In the genomic region with DNA sequence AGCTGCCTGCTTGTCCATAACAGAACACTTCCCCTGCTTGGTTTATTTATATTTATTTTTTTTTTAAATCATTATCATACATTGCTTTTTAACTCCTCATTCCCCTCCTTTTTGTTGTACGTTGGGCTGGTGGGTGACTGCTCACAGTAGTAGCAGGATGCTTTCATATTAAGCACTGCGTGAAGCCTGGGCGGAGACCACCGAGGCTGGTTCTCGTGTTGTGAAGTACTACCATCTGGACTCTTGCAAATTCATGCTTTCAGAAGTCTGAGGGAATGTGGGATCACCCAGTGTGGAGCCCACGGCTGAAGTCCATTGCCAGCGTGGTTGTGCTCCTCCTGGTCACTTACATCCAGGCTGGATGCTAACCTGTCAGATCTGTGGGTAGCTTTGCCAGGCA, we compare ENCODE assay signal across 18 mouse cellular contexts. TPM values are rescaled to one million over a fixed set of nuclear protein-coding genes. Genes with fewer than 3 reads are reported as not detected.
DNase-seq lines count a peak whose midpoint lies in the region; ATAC-seq lines count a peak whose summit lies in the region.
"Had no signal": no experiment of that assay in that cellular context is flagged by ENCODE, and none has a peak within 500 bp of the region (broad histone marks: within the 10 kb centered on the region; RNA-seq: fewer than 3 reads in every experiment).

No protein-coding gene starts in this region.

- no peaks in the 10 kb centered on the region for H3K9me3 ChIP-seq in hindbrain, embryonic 14.5 days (ENCODE audit: control insufficient read depth, low read length)
- no peaks in the 10 kb centered on the region for H3K9me3 ChIP-seq in hindbrain, embryonic 12.5 days (replicated peaks)
- no peaks in the 10 kb centered on the region for H3K9me3 ChIP-seq in midbrain, embryonic 13.5 days
- no peaks in the 10 kb centered on the region for H3K9me3 ChIP-seq in midbrain, embryonic 10.5 days (replicated peaks)
- no peaks in the 10 kb centered on the region for H3K9me3 ChIP-seq in forebrain, embryonic 14.5 days (replicated peaks; ENCODE audit: control insufficient read depth, low read length)
- no peaks in the 10 kb centered on the region for H3K9me3 ChIP-seq in neural tube, embryonic 15.5 days (replicated peaks)
- H3K9me3 ChIP-seq: stomach, embryonic 15.5 days had no signal

- DNase-seq in hindbrain, embryonic 14.5 days (ENCODE audit: low spot score): no peak
- DNase-seq in midbrain, embryonic 10.5 days (ENCODE audit: low spot score): no peak
- peak; percentile 42 for DNase-seq in forebrain, embryonic 14.5 days (ENCODE audit: low spot score)
- DNase-seq: adrenal gland, postnatal 10 days; B cell, adult 2 months; cerebellum, adult 2 months; gastrocnemius, postnatal 25 days; kidney, adult 2 months; kidney, postnatal 36 days; lung, adult 18-20 months; thymus, adult 2 months had no signal

- peaks cover 62% of the 10 kb centered on the region for H3K36me3 ChIP-seq in hindbrain, embryonic 14.5 days (replicated peaks; ENCODE audit: control insufficient read depth, insufficient read depth)
- H3K36me3 ChIP-seq in hindbrain, embryonic 12.5 days: peaks cover 63% of the 10 kb centered on the region
- H3K36me3 ChIP-seq in midbrain, embryonic 13.5 days: peaks cover 76% of the 10 kb centered on the region
- H3K36me3 ChIP-seq in midbrain, embryonic 10.5 days: peaks cover 91% of the 10 kb centered on the region
- peaks cover 62% of the 10 kb centered on the region for H3K36me3 ChIP-seq in forebrain, embryonic 14.5 days (ENCODE audit: control insufficient read depth, insufficient read depth, low read length)
- peaks cover 46% of the 10 kb centered on the region for H3K36me3 ChIP-seq in neural tube, embryonic 15.5 days

- H3K27ac ChIP-seq in hindbrain, embryonic 14.5 days: peak overlapping the region; percentile 66; the same call in 1 of the 2 replicates
- no peak overlapping the region for H3K27ac ChIP-seq in hindbrain, embryonic 12.5 days
- H3K27ac ChIP-seq in midbrain, embryonic 13.5 days: peak overlapping the region; percentile 71
- no peak overlapping the region for H3K27ac ChIP-seq in midbrain, embryonic 10.5 days (replicated peaks)
- peak overlapping the region; percentile 49; the same call in 1 of the 2 replicates for H3K27ac ChIP-seq in forebrain, embryonic 14.5 days (ENCODE audit: low read depth, low read length)
- H3K27ac ChIP-seq in neural tube, embryonic 15.5 days (replicated peaks): peak overlapping the region; percentile 64; the same call in 1 of the 2 replicates
- H3K27ac ChIP-seq: stomach, embryonic 15.5 days had no signal

- no peak for ATAC-seq in hindbrain, embryonic 14.5 days (ENCODE audit: low FRiP score)
- no peak for ATAC-seq in hindbrain, embryonic 12.5 days (ENCODE audit: low FRiP score)
- no peak for ATAC-seq in midbrain, embryonic 13.5 days
- 0 out of 2 replicates have a peak, but pooled peaks have one; percentile 21 for ATAC-seq in forebrain, embryonic 14.5 days
- no peak for ATAC-seq in neural tube, embryonic 15.5 days (ENCODE audit: low FRiP score)
- ATAC-seq in monocyte, adult 5-6 weeks (replicated peaks; ENCODE audit: insufficient number of reproducible peaks, low FRiP score, low TSS enrichment, poor library complexity, severe bottlenecking): no peak

- whole genome bisulfite sequencing in hindbrain, embryonic 14.5 days: 70% methylated on average over 7 of the region's 7 CpGs
- 65% methylated on average over 7 of the region's 7 CpGs for WGBS in hindbrain, embryonic 12.5 days
- WGBS in midbrain, embryonic 13.5 days: 75% methylated on average over 7 of the region's 7 CpGs
- 81% methylated on average over 7 of the region's 7 CpGs for WGBS in midbrain, embryonic 10.5 days
- WGBS in forebrain, embryonic 14.5 days: 60% methylated on average over 7 of the region's 7 CpGs
- 57% methylated on average over 7 of the region's 7 CpGs for WGBS in neural tube, embryonic 15.5 days

- no peak overlapping the region for H3K4me2 ChIP-seq in hindbrain, embryonic 14.5 days (replicated peaks)
- no peak overlapping the region for H3K4me2 ChIP-seq in hindbrain, embryonic 12.5 days (replicated peaks)
- H3K4me2 ChIP-seq in midbrain, embryonic 13.5 days (replicated peaks): no peak overlapping the region
- H3K4me2 ChIP-seq in forebrain, embryonic 14.5 days (ENCODE audit: low read length): no peak overlapping the region
- H3K4me2 ChIP-seq in neural tube, embryonic 15.5 days: no peak overlapping the region
- H3K4me2 ChIP-seq: stomach, embryonic 15.5 days had no signal

- peak overlapping the region; percentile 16; the same call in 1 of the 2 replicates for H3K9ac ChIP-seq in hindbrain, embryonic 14.5 days
- H3K9ac ChIP-seq in hindbrain, embryonic 12.5 days: no peak overlapping the region
- 0 out of 2 replicates have a peak overlapping the region, but pooled peaks have one; percentile 28 for H3K9ac ChIP-seq in midbrain, embryonic 13.5 days (replicated peaks)
- no peak overlapping the region for H3K9ac ChIP-seq in forebrain, embryonic 14.5 days (ENCODE audit: low read length)
- H3K9ac ChIP-seq in neural tube, embryonic 15.5 days (replicated peaks): no peak overlapping the region
- H3K9ac ChIP-seq: stomach, embryonic 15.5 days had no signal

- H3K4me3 ChIP-seq in hindbrain, embryonic 14.5 days (replicated peaks; ENCODE audit: low read length): no peak overlapping the region
- no peak overlapping the region for H3K4me3 ChIP-seq in hindbrain, embryonic 12.5 days
- H3K4me3 ChIP-seq in midbrain, embryonic 13.5 days (replicated peaks): no peak overlapping the region
- H3K4me3 ChIP-seq in midbrain, embryonic 10.5 days: no peak overlapping the region
- H3K4me3 ChIP-seq in forebrain, embryonic 14.5 days (ENCODE audit: low read depth, low read length): no peak overlapping the region
- H3K4me3 ChIP-seq in neural tube, embryonic 15.5 days (replicated peaks): no peak overlapping the region
- H3K4me3 ChIP-seq: stomach, embryonic 15.5 days had no signal

- H3K4me1 ChIP-seq in hindbrain, embryonic 14.5 days (replicated peaks; ENCODE audit: control insufficient read depth, insufficient read depth, low read length): peaks cover 21% of the 10 kb centered on the region
- H3K4me1 ChIP-seq in hindbrain, embryonic 12.5 days: peaks cover 19% of the 10 kb centered on the region
- peaks cover 20% of the 10 kb centered on the region; the same call in 1 of the 2 replicates for H3K4me1 ChIP-seq in midbrain, embryonic 13.5 days (replicated peaks)
- H3K4me1 ChIP-seq in midbrain, embryonic 10.5 days: peaks cover 7% of the 10 kb centered on the region; the same call in 1 of the 2 replicates
- peaks cover 13% of the 10 kb centered on the region for H3K4me1 ChIP-seq in forebrain, embryonic 14.5 days (ENCODE audit: control insufficient read depth, insufficient read depth, low read length)
- H3K4me1 ChIP-seq in neural tube, embryonic 15.5 days: peaks cover 25% of the 10 kb centered on the region

- H3K27me3 ChIP-seq in hindbrain, embryonic 14.5 days (ENCODE audit: control insufficient read depth, insufficient read depth, low read length): no peaks in the 10 kb centered on the region
- H3K27me3 ChIP-seq in hindbrain, embryonic 12.5 days: no peaks in the 10 kb centered on the region
- H3K27me3 ChIP-seq in midbrain, embryonic 13.5 days: no peaks in the 10 kb centered on the region
- no peaks in the 10 kb centered on the region for H3K27me3 ChIP-seq in midbrain, embryonic 10.5 days (ENCODE audit: low read depth, poor library complexity, severe bottlenecking)
- H3K27me3 ChIP-seq in forebrain, embryonic 14.5 days (replicated peaks; ENCODE audit: control insufficient read depth, insufficient read depth, low read length): no peaks in the 10 kb centered on the region
- no peaks in the 10 kb centered on the region for H3K27me3 ChIP-seq in neural tube, embryonic 15.5 days (replicated peaks)
- H3K27me3 ChIP-seq: stomach, embryonic 15.5 days had no signal

RNA-seq across cellular contexts. Expression of a gene that starts 42.1 kb away (rescaled TPM):
- polyA plus RNA-seq in hindbrain, embryonic 14.5 days (2014; fragmentation: Nextera tagmentation; extraction: Ambion mirVana): not detected in 2 replicates
- polyA plus RNA-seq in hindbrain, embryonic 12.5 days (2016; fragmentation: Nextera tagmentation; extraction: Ambion mirVana): not detected in 2 replicates
- polyA plus RNA-seq in midbrain, embryonic 13.5 days (2015; fragmentation: Nextera tagmentation; extraction: Ambion mirVana): not detected in 2 replicates
- not detected in 2 replicates for polyA plus RNA-seq in midbrain, embryonic 10.5 days (2016; fragmentation: Nextera tagmentation; extraction: Ambion mirVana)
- polyA plus RNA-seq in forebrain, embryonic 14.5 days (2014; fragmentation: Nextera tagmentation; extraction: Ambion mirVana): not detected in 2 replicates
- polyA plus RNA-seq in neural tube, embryonic 15.5 days (2015; fragmentation: Nextera tagmentation; extraction: Ambion mirVana): 0.05 TPM in 1 of 2 replicates, not detected in the other
- total RNA-seq in monocyte, adult 5-6 weeks (2017): 0.19 to 1.2 TPM in 2 of 3 replicates, not detected in the other
- total RNA-seq: heart, adult 8-10 months; liver, adult 2 months had no signal

Comparison
In these comparisons a context has a peak if more than half of its experiments do, and no peak if none do; other contexts are left out.
1. H3K27ac ChIP-seq: peak in hindbrain, embryonic 14.5 days (single experiment), midbrain, embryonic 13.5 days (single experiment), forebrain, embryonic 14.5 days (single experiment) and neural tube, embryonic 15.5 days (single experiment); none in hindbrain, embryonic 12.5 days (single experiment) and midbrain, embryonic 10.5 days (single experiment).
2. H3K9ac ChIP-seq: peak in hindbrain, embryonic 14.5 days (single experiment) and midbrain, embryonic 13.5 days (single experiment); none in hindbrain, embryonic 12.5 days (single experiment), forebrain, embryonic 14.5 days (single experiment) and neural tube, embryonic 15.5 days (single experiment).